Comparison of ENCODE assay signal across 12 mouse cellular contexts in the genomic region with DNA sequence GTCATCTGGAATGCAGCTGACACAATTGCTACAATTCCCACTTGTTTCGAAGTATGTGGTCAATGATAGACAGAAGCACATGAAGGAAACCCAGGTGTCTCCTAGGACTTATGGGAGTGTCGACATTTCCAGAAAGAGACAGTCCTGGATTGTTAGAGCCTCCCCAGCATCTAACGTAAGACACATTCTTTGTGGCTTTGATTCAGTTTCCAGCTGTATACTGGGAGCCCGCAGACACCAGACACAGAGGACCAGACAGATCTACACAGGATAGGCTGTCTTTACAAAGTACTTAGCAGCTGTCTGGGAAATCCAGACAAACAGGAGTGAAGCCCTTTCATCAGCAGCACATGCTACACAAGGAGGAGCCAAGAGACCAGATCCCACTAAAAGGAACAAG.
DNase-seq lines count a peak whose midpoint lies in the region; ATAC-seq lines count a peak whose summit lies in the region.
"Had no signal": no experiment of that assay in that cellular context is flagged by ENCODE, and none has a peak within 500 bp of the region (broad histone marks: within the 10 kb centered on the region; RNA-seq: fewer than 3 reads in every experiment).

No protein-coding gene starts in this region.

- H3K27ac ChIP-seq in hindbrain, embryonic 10.5 days: peak overlapping the region; percentile 80
- no peak overlapping the region; the same call in 1 of the 2 replicates for H3K27ac ChIP-seq in hindbrain, embryonic 16.5 days (ENCODE audit: low read depth, low read length)
- peak overlapping the region; percentile 23; the same call in 1 of the 2 replicates for H3K27ac ChIP-seq in forebrain, embryonic 14.5 days (ENCODE audit: low read depth, low read length)
- H3K27ac ChIP-seq in midbrain, embryonic 13.5 days: peak overlapping the region; percentile 80

- no peak for ATAC-seq in hindbrain, embryonic 16.5 days
- ATAC-seq in forebrain, embryonic 14.5 days: peak; percentile 60
- peak; percentile 77 for ATAC-seq in midbrain, embryonic 13.5 days
- ATAC-seq in erythroblast, adult 5-6 weeks (replicated peaks; ENCODE audit: low FRiP score, poor library complexity, severe bottlenecking): no peak

- H3K27me3 ChIP-seq in hindbrain, embryonic 10.5 days (ENCODE audit: insufficient read depth, poor library complexity, severe bottlenecking): peaks cover 62% of the 10 kb centered on the region
- H3K27me3 ChIP-seq in hindbrain, embryonic 16.5 days (replicated peaks; ENCODE audit: control insufficient read depth, insufficient read depth, low read length): no peaks in the 10 kb centered on the region; the same call in none of the 2 replicates
- H3K27me3 ChIP-seq in forebrain, embryonic 14.5 days (replicated peaks; ENCODE audit: control insufficient read depth, insufficient read depth, low read length): no peaks in the 10 kb centered on the region
- peaks cover 43% of the 10 kb centered on the region for H3K27me3 ChIP-seq in midbrain, embryonic 13.5 days

- H3K9ac ChIP-seq in hindbrain, embryonic 16.5 days (ENCODE audit: low read depth, low read length): no peak overlapping the region
- no peak overlapping the region for H3K9ac ChIP-seq in forebrain, embryonic 14.5 days (ENCODE audit: low read length)
- no peak overlapping the region for H3K9ac ChIP-seq in midbrain, embryonic 13.5 days (replicated peaks)

- DNase-seq in hindbrain, embryonic 10.5 days (ENCODE audit: low spot score): peak; percentile 24
- peak; percentile 63 for DNase-seq in embryo, embryonic 10.5 days (ENCODE audit: low spot score)
- peak; percentile 47 for DNase-seq in forebrain, embryonic 14.5 days (ENCODE audit: low spot score)
- no peak for DNase-seq in cerebellum, adult 18-20 months
- DNase-seq in right cerebral cortex, adult 18-20 months: no peak
- DNase-seq: adrenal gland, postnatal 10 days; cerebellum, postnatal 10 days; gastrocnemius, postnatal 14 days; kidney, adult 9 months had no signal

- H3K4me3 ChIP-seq in hindbrain, embryonic 10.5 days: no peak overlapping the region
- no peak overlapping the region for H3K4me3 ChIP-seq in hindbrain, embryonic 16.5 days (ENCODE audit: low read length)
- no peak overlapping the region for H3K4me3 ChIP-seq in forebrain, embryonic 14.5 days (ENCODE audit: low read depth, low read length)
- no peak overlapping the region for H3K4me3 ChIP-seq in midbrain, embryonic 13.5 days (replicated peaks)

- H3K4me2 ChIP-seq in hindbrain, embryonic 16.5 days (ENCODE audit: low read length): no peak overlapping the region
- no peak overlapping the region for H3K4me2 ChIP-seq in forebrain, embryonic 14.5 days (ENCODE audit: low read length)
- H3K4me2 ChIP-seq in midbrain, embryonic 13.5 days (replicated peaks): no peak overlapping the region

- H3K36me3 ChIP-seq in hindbrain, embryonic 10.5 days: no peaks in the 10 kb centered on the region
- H3K36me3 ChIP-seq in hindbrain, embryonic 16.5 days (ENCODE audit: control insufficient read depth, insufficient read depth, low read length): no peaks in the 10 kb centered on the region
- no peaks in the 10 kb centered on the region for H3K36me3 ChIP-seq in forebrain, embryonic 14.5 days (ENCODE audit: control insufficient read depth, insufficient read depth, low read length)
- no peaks in the 10 kb centered on the region for H3K36me3 ChIP-seq in midbrain, embryonic 13.5 days

- 34% methylated on average over 4 of the region's 4 CpGs for WGBS in hindbrain, embryonic 10.5 days
- 61% methylated on average over 4 of the region's 4 CpGs for WGBS in hindbrain, embryonic 16.5 days
- WGBS in forebrain, embryonic 14.5 days: 53% methylated on average over 4 of the region's 4 CpGs
- WGBS in midbrain, embryonic 13.5 days: 30% methylated on average over 4 of the region's 4 CpGs

- peaks cover 49% of the 10 kb centered on the region for H3K4me1 ChIP-seq in hindbrain, embryonic 10.5 days (replicated peaks)
- no peaks in the 10 kb centered on the region for H3K4me1 ChIP-seq in hindbrain, embryonic 16.5 days (ENCODE audit: control insufficient read depth, insufficient read depth, low read depth, low read length)
- no peaks in the 10 kb centered on the region for H3K4me1 ChIP-seq in forebrain, embryonic 14.5 days (ENCODE audit: control insufficient read depth, insufficient read depth, low read length)
- peaks cover 25% of the 10 kb centered on the region; the same call in 1 of the 2 replicates for H3K4me1 ChIP-seq in midbrain, embryonic 13.5 days (replicated peaks)

- no peaks in the 10 kb centered on the region for H3K9me3 ChIP-seq in hindbrain, embryonic 10.5 days
- H3K9me3 ChIP-seq in hindbrain, embryonic 16.5 days (ENCODE audit: control insufficient read depth, low read length): no peaks in the 10 kb centered on the region
- no peaks in the 10 kb centered on the region for H3K9me3 ChIP-seq in forebrain, embryonic 14.5 days (replicated peaks; ENCODE audit: control insufficient read depth, low read length)
- no peaks in the 10 kb centered on the region for H3K9me3 ChIP-seq in midbrain, embryonic 13.5 days

Comparison
In these comparisons a context has a peak if more than half of its experiments do, and no peak if none do; other contexts are left out.
1. DNase-seq: peak in hindbrain, embryonic 10.5 days (single experiment), embryo, embryonic 10.5 days (single experiment) and forebrain, embryonic 14.5 days (single experiment); none in cerebellum, adult 18-20 months (0 of 2) and right cerebral cortex, adult 18-20 months (single experiment).
2. ATAC-seq: peak in forebrain, embryonic 14.5 days (single experiment) and midbrain, embryonic 13.5 days (single experiment); none in hindbrain, embryonic 16.5 days (single experiment) and erythroblast, adult 5-6 weeks (single experiment).